Mouse (Mus musculus) urinary bladder, postnatal 4 days (tissue): ENCODE data around the gene Vmn1r143.
"Not testable (repeated sequence)": the region's sequence is repeated elsewhere in the genome, so short reads cannot be mapped to it uniquely, and the experiment has no call there.

Experiments used
- DNase-seq, 2 experiments: peaks; one replicate each; pipeline ENCODE4 v3.0.0; 2021 to 2022; ENCODE audit warnings: low spot score in 2 of 2

The Vmn1r143 gene

DNA sequence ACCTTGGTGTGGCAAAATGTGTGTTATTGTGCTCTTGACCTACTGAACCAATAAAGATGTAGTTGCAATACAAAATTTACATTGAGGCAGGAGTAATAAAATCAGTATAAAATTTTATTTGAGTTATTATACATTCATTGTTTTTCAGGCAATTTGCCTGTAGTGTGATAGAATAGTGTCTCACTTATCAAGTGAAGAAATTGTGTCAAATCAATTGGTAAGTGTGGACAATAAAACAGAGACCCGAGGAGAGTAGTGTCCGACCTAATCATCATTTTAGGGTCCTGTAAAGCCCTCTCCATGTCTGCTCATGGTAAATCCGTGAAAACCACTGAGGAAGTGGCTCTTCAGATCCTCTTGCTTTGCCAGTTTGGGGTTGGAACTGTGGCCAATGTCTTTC lies at the start of gene Vmn1r143:
Gene Vmn1r143, plus strand, starts transcription at position 301 of the 400 bp plus-strand sequence.
- DNase-seq, result not testable (repeated sequence)

DNA sequence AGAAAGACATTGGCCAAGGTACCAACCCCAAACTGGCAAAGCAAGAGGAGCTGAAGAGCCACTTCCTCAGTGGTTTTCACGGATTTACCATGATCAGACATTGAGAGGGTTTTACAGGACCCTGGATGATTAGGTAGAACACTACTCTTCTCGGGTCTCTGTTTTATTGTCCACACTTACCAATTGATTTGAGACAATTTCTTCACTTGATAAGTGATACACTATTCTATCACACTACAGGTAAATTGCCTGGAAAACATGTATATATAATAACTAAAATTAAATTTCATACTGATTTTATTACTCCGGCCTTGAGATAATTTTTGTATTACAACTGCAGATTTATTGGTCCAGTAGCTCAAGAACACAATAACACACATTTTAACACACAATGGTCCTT lies 25.2 kb upstream of the Vmn1r143 start, which contains the start of gene Vmn1r142:
Gene Vmn1r142, minus strand, starts transcription at position 101 of the 400 bp plus-strand sequence.
- not testable (repeated sequence) for DNase-seq

DNA sequence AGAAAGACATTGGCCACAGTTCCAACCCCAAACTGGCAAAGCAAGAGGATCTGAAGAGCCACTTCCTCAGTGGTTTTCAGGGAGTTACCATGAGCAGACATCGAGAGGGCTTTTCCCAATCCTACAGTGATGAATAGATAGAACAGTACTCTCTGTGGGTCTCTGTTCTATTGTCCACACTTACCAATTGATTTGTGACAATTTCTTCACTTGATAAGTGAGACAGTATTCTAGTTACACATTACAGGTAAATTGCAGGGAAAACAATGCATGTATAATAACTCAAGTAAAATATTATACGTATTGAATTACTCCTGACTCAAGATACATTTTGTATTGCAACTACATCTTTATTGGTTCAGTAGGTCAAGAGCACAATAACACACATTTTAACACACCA lies 12.0 kb downstream of the Vmn1r143 start, which contains the start of gene Gm8653:
Gene Gm8653, minus strand, starts transcription at position 101 of the 400 bp plus-strand sequence.
- not testable (repeated sequence) for DNase-seq

DNA sequence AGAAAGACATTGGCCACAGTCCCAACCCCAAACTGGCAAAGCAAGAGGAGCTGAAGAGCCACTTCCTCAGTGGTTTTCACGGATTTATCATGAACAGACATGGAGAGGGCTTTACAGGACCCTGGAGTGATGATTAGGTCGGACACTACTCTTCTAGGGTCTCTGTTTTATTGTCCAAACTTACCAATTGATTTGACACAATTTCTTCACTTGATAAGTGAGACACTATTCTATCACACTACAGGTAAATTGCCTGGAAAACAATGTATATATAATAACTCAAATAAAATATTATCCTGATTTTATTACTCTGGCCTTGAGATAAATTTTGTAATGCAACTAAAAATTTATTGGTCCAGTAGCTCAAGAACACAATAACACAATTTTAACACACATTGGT lies 40.2 kb downstream of the Vmn1r143 start, which contains the start of gene Gm8453:
Gene Gm8453, minus strand, starts transcription at position 101 of the 400 bp plus-strand sequence.
- not testable (repeated sequence) for DNase-seq
